Mouse (Mus musculus): Measurements from ENCODE around the gene Piezo1.

DNA sequence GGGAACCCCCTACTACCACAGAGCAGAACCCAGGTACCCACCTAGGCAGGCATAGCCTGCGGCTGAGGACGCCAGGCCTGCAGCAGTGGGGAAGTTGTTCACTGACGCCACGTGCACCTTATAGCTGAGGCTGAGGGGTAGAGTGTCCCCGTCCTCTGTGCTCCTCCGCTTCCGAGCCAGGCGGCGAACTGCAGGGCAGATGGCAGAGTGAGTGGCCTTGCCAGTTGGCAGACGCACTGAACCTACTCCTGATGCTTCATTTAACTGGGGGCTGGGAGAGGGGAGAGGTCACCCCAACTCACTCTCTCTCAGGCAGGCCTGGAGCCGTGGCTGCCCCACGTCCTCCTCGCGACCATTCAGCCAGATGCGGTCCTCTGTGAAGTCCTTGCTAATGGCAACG, 111.8 kb downstream of the Piezo1 start:
- TF ChIP-seq CTCF (IDR thresholded peaks at IDR 0.05; ENCODE audit: low read depth, low read length) (no peak), POLR2A (IDR thresholded peaks at IDR 0.05; ENCODE audit: borderline replicate concordance, low read depth, low read length) (no peak)

All from bone marrow macrophage, adult 2 months (primary cell).